Mouse (Mus musculus): ENCODE measurements around the gene Large1. TPM values are rescaled to one million over a fixed set of nuclear protein-coding genes. Genes with fewer than 3 reads are reported as not detected.
A peak's percentile ranks its signal among the peaks of the same experiment; 100 is the strongest.

Large1 gene
- polyA plus RNA-seq, 2 experiments: 0.56 to 1.1 TPM

GRCm38 (mm10) chr8:73257981-73258380 lies 95.4 kb downstream of the Large1 start:
- no peak overlapping the region for H3K4me2 ChIP-seq (ENCODE audit: low read depth)
- H3K36me3 ChIP-seq (replicated peaks; ENCODE audit: control insufficient read depth, insufficient read depth, low read depth): no peaks in the 10 kb centered on the region
- no peak for DNase-seq (ENCODE audit: low read depth in 3 of 3, low spot score in 3 of 3)
- H3K4me1 ChIP-seq (replicated peaks; ENCODE audit: control insufficient read depth in 2 of 2, insufficient read depth in 2 of 2, low read length in 1 of 2): no peaks in the 10 kb centered on the region
- H3K9me3 ChIP-seq (ENCODE audit: control insufficient read depth, low read length): no peaks in the 10 kb centered on the region
- ATAC-seq (ENCODE audit: insufficient read depth): no peak
- 62% methylated on average over 2 of the region's 2 CpGs for WGBS (ENCODE audit: insufficient replicate concordance)
- no peak overlapping the region for H3K27ac ChIP-seq
- TF ChIP-seq EP300 (IDR thresholded peaks at IDR 0.05; ENCODE audit: low read depth) (no peak), CTCF (IDR thresholded peaks at IDR 0.05; ENCODE audit: low read depth) (no peak)
- H3K4me3 ChIP-seq (ENCODE audit: insufficient read depth in 1 of 2, low read depth in 2 of 2, low read length in 2 of 2): no peak overlapping the region
- H3K9ac ChIP-seq (replicated peaks): no peak overlapping the region
- H3K27me3 ChIP-seq (ENCODE audit: control insufficient read depth, insufficient read depth, low read length): no peaks in the 10 kb centered on the region

- no peak for DNase-seq (ENCODE audit: low read depth in 3 of 3, low spot score in 3 of 3)
- ATAC-seq (ENCODE audit: insufficient read depth): no peak
- Histone ChIP-seq H3K9ac (replicated peaks) (no peak overlapping the region), H3K27ac (no peak overlapping the region), H3K4me3 (ENCODE audit: insufficient read depth in 1 of 2, low read depth in 2 of 2, low read length in 2 of 2) (no peak overlapping the region), H3K9me3 (ENCODE audit: control insufficient read depth, low read length) (no peaks in the 10 kb centered on the region), H3K4me2 (ENCODE audit: low read depth) (no peak overlapping the region), H3K36me3 (replicated peaks; ENCODE audit: control insufficient read depth, insufficient read depth, low read depth) (no peaks in the 10 kb centered on the region), H3K27me3 (ENCODE audit: control insufficient read depth, insufficient read depth, low read length) (no peaks in the 10 kb centered on the region), H3K4me1 (replicated peaks; ENCODE audit: control insufficient read depth in 2 of 2, insufficient read depth in 2 of 2, low read length in 1 of 2) (no peaks in the 10 kb centered on the region)
- WGBS (ENCODE audit: insufficient replicate concordance): 67% methylated on average over 3 of the region's 3 CpGs
- TF ChIP-seq CTCF (IDR thresholded peaks at IDR 0.05; ENCODE audit: low read depth): no peak
- no peak for TF ChIP-seq EP300 (IDR thresholded peaks at IDR 0.05; ENCODE audit: low read depth)
Measured at GRCm38 (mm10) chr8:73244186-73244585, 109.2 kb downstream of the Large1 start.

- Histone ChIP-seq H3K27ac (no peak overlapping the region), H3K36me3 (replicated peaks; ENCODE audit: control insufficient read depth, insufficient read depth, low read depth) (no peaks in the 10 kb centered on the region), H3K27me3 (ENCODE audit: control insufficient read depth, insufficient read depth, low read length) (no peaks in the 10 kb centered on the region), H3K4me1 (replicated peaks; ENCODE audit: control insufficient read depth in 2 of 2, insufficient read depth in 2 of 2, low read length in 1 of 2) (no peaks in the 10 kb centered on the region), H3K4me2 (ENCODE audit: low read depth) (no peak overlapping the region), H3K4me3 (ENCODE audit: insufficient read depth in 1 of 2, low read depth in 2 of 2, low read length in 2 of 2) (no peak overlapping the region), H3K9ac (replicated peaks) (no peak overlapping the region), H3K9me3 (ENCODE audit: control insufficient read depth, low read length) (no peaks in the 10 kb centered on the region)
- DNase-seq (ENCODE audit: low read depth in 3 of 3, low spot score in 3 of 3): peak in 1 of 3 experiments; percentile 1
- 19% methylated on average over 1 of the region's 1 CpGs for WGBS (ENCODE audit: insufficient replicate concordance)
- TF ChIP-seq CTCF (IDR thresholded peaks at IDR 0.05; ENCODE audit: low read depth) (no peak), EP300 (IDR thresholded peaks at IDR 0.05; ENCODE audit: low read depth) (no peak)
- no peak for ATAC-seq (ENCODE audit: insufficient read depth)
Measured at GRCm38 (mm10) chr8:73242066-73242465, 111.3 kb downstream of the Large1 start.

DNA sequence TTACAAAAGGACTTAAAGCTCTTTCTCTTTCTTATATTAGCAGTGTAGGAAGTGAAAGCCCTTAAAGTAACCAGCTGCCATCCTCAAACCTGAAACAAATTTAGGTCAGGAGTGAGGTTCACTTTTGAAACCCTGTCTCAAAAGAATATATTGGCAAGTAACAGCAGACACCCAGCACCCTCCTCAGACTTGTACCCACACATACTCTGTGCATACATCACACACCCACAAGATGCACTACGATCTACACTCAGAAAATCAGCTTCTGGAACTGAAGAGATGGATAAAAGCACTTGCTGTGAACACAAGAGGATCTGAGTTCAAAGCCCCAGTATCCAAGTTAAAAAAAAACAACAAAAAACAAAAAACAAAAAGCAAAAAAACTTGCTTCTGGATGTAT lies 119.1 kb downstream of the Large1 start:
- Histone ChIP-seq H3K9me3 (ENCODE audit: control insufficient read depth, low read length) (no peaks in the 10 kb centered on the region), H3K4me1 (replicated peaks; ENCODE audit: control insufficient read depth in 2 of 2, insufficient read depth in 2 of 2, low read length in 1 of 2) (no peaks in the 10 kb centered on the region), H3K9ac (replicated peaks) (no peak overlapping the region), H3K4me2 (ENCODE audit: low read depth) (no peak overlapping the region), H3K27ac (no peak overlapping the region), H3K4me3 (ENCODE audit: insufficient read depth in 1 of 2, low read depth in 2 of 2, low read length in 2 of 2) (no peak overlapping the region), H3K36me3 (replicated peaks; ENCODE audit: control insufficient read depth, insufficient read depth, low read depth) (no peaks in the 10 kb centered on the region), H3K27me3 (ENCODE audit: control insufficient read depth, insufficient read depth, low read length) (no peaks in the 10 kb centered on the region)
- DNase-seq (ENCODE audit: low read depth in 3 of 3, low spot score in 3 of 3): no peak
- WGBS (ENCODE audit: insufficient replicate concordance): 44% methylated on average over 1 of the region's 1 CpGs
- TF ChIP-seq EP300 (IDR thresholded peaks at IDR 0.05; ENCODE audit: low read depth): no peak
- ATAC-seq (ENCODE audit: insufficient read depth): no peak

GRCm38 (mm10) chr8:73233358-73234041 lies 119.8 kb downstream of the Large1 start:
- Histone ChIP-seq H3K4me1 (replicated peaks; ENCODE audit: control insufficient read depth in 2 of 2, insufficient read depth in 2 of 2, low read length in 1 of 2) (no peaks in the 10 kb centered on the region), H3K27ac (no peak overlapping the region), H3K9ac (replicated peaks) (no peak overlapping the region), H3K36me3 (replicated peaks; ENCODE audit: control insufficient read depth, insufficient read depth, low read depth) (no peaks in the 10 kb centered on the region), H3K27me3 (ENCODE audit: control insufficient read depth, insufficient read depth, low read length) (no peaks in the 10 kb centered on the region), H3K4me2 (ENCODE audit: low read depth) (no peak overlapping the region), H3K9me3 (ENCODE audit: control insufficient read depth, low read length) (no peaks in the 10 kb centered on the region), H3K4me3 (ENCODE audit: insufficient read depth in 1 of 2, low read depth in 2 of 2, low read length in 2 of 2) (no peak overlapping the region)
- ATAC-seq (ENCODE audit: insufficient read depth) (no peak), DNase-seq (ENCODE audit: low read depth in 3 of 3, low spot score in 3 of 3) (peak in 1 of 3 experiments; percentile 3)
- peak; percentile 40; the same call in 1 of the 2 replicates for TF ChIP-seq CTCF (IDR thresholded peaks at IDR 0.05; ENCODE audit: low read depth)
- TF ChIP-seq EP300 (IDR thresholded peaks at IDR 0.05; ENCODE audit: low read depth): no peak
- WGBS (ENCODE audit: insufficient replicate concordance): 44% methylated on average over 6 of the region's 6 CpGs
